Comparison of ENCODE assay signal across 12 mouse cellular contexts in genomic region chr12:105000487-105001283, GRCm38 (mm10). TPM values are rescaled to one million over a fixed set of nuclear protein-coding genes. Genes with fewer than 3 reads are reported as not detected.
DNase-seq lines count a peak whose midpoint lies in the region; ATAC-seq and TF ChIP-seq lines count a peak whose summit lies in the region.
"Had no signal": no experiment of that assay in that cellular context is flagged by ENCODE, and none has a peak within 500 bp of the region (broad histone marks: within the 10 kb centered on the region; RNA-seq: fewer than 3 reads in every experiment).

No protein-coding gene starts in this region.

- H3K27ac ChIP-seq in hindbrain, embryonic 16.5 days (ENCODE audit: low read depth, low read length), result no peak overlapping the region
- H3K27ac ChIP-seq: forebrain, embryonic 12.5 days; hindbrain, embryonic 14.5 days; lung, embryonic 15.5 days had no signal

- in situ Hi-C loops in Patski (cut with MboI; ENCODE audit: low pct_unique_long_range_greater_than_20kb), result no loop called here

- DNase-seq in heart, adult 11 months, result peak; percentile 96
- no peak for DNase-seq in heart, postnatal 36 days
- peak; percentile 95 for DNase-seq in Patski (ENCODE audit: low read depth, low spot score)
- DNase-seq in kidney, adult 9 months, result peak; percentile 82
- no peak for DNase-seq in left cerebral cortex, adult 18-20 months (ENCODE audit: low spot score in 2 of 2)
- no peak for DNase-seq in left cerebral cortex, postnatal 4 days
- DNase-seq: cerebellum, adult 11 months had no signal

- TF ChIP-seq CTCF in Patski (IDR thresholded peaks at IDR 0.05), result no peak

- 84% methylated on average over 9 of the region's 9 CpGs for WGBS in hindbrain, embryonic 16.5 days

- H3K9ac ChIP-seq in hindbrain, embryonic 16.5 days (ENCODE audit: low read depth, low read length), result no peak overlapping the region
- H3K9ac ChIP-seq: forebrain, embryonic 12.5 days; hindbrain, embryonic 14.5 days; lung, embryonic 15.5 days had no signal

- CTCF ChIA-PET in Patski (lab: Charles Lee), result interaction anchor here (0.9 to 1.8 kb wide), 8 partner anchors 12 to 47 kb away, joined by 3 to 4 read pairs (median 3); no protein-coding TSS in a partner anchor

- H3K4me3 ChIP-seq in hindbrain, embryonic 16.5 days (ENCODE audit: low read length), result no peak overlapping the region
- H3K4me3 ChIP-seq: forebrain, embryonic 12.5 days; lung, embryonic 15.5 days had no signal

- POLR2A ChIA-PET in Patski (lab: Charles Lee), result interaction anchor here (0.7 kb wide), 1 partner anchor 26 kb away, joined by 3 read pairs; no protein-coding TSS in a partner anchor

- H3K9me3 ChIP-seq in hindbrain, embryonic 16.5 days (ENCODE audit: control insufficient read depth, low read length), result no peaks in the 10 kb centered on the region
- H3K9me3 ChIP-seq: forebrain, embryonic 12.5 days; lung, embryonic 15.5 days had no signal

- no peaks in the 10 kb centered on the region for H3K36me3 ChIP-seq in hindbrain, embryonic 16.5 days (ENCODE audit: control insufficient read depth, insufficient read depth, low read length)
- H3K36me3 ChIP-seq: forebrain, embryonic 12.5 days; lung, embryonic 15.5 days had no signal

- no peaks in the 10 kb centered on the region for H3K27me3 ChIP-seq in Patski
- no peaks in the 10 kb centered on the region; the same call in 1 of the 2 replicates for H3K27me3 ChIP-seq in hindbrain, embryonic 16.5 days (replicated peaks; ENCODE audit: control insufficient read depth, insufficient read depth, low read length)

- peak; percentile 91 for ATAC-seq in Patski
- ATAC-seq in megakaryocyte, adult 5-6 weeks (ENCODE audit: poor library complexity, severe bottlenecking), result peak; percentile 70
- ATAC-seq in hindbrain, embryonic 16.5 days, result no peak

- no peak overlapping the region for H3K4me2 ChIP-seq in hindbrain, embryonic 16.5 days (ENCODE audit: low read length)
- H3K4me2 ChIP-seq: forebrain, embryonic 12.5 days; hindbrain, embryonic 14.5 days; lung, embryonic 15.5 days had no signal

- H3K4me1 ChIP-seq in hindbrain, embryonic 16.5 days (ENCODE audit: control insufficient read depth, insufficient read depth, low read depth, low read length), result no peaks in the 10 kb centered on the region

- intact Hi-C loops in heart, postnatal 36 days (cut with DNase I), result no loop called here
- intact Hi-C loops in left cerebral cortex, postnatal 4 days (cut with DNase I), result no loop called here

RNA-seq across cellular contexts. Expression of gene Syne3, which starts 8.9 kb away (rescaled TPM):
- total RNA-seq in heart, postnatal 36 days (2021), result 1 to 10 TPM; 7.2 to 7.8 TPM
- 14.2 TPM for polyA plus RNA-seq in Patski (2021)
- 14.1 and 17.8 TPM in 2 replicates for total RNA-seq in megakaryocyte, adult 5-6 weeks (2015)
- total RNA-seq in megakaryocyte, adult 5-6 weeks (2017), result 26.9 and 28.4 TPM in 2 replicates
- 1 to 10 TPM; 1.8 to 2.3 TPM for total RNA-seq in left cerebral cortex, adult 18-20 months (2021)
- 0.38 and 0.60 TPM in 2 replicates for polyA plus RNA-seq in hindbrain, embryonic 16.5 days (2015; fragmentation: Nextera tagmentation; extraction: Ambion mirVana)
- total RNA-seq in left cerebral cortex, postnatal 4 days (2021), result 1 to 10 TPM in 1 of 2 experiments, under 1 TPM in 1; 0.82 to 1.4 TPM

RNA-seq across cellular contexts. Expression of gene Glrx5, which starts 31.8 kb away (rescaled TPM):
- 10 to 100 TPM; 93.2 to 97.0 TPM for total RNA-seq in heart, postnatal 36 days (2021)
- 88.8 TPM for polyA plus RNA-seq in Patski (2021)
- 24.8 and 35.1 TPM in 2 replicates for total RNA-seq in megakaryocyte, adult 5-6 weeks (2015)
- total RNA-seq in megakaryocyte, adult 5-6 weeks (2017), result 10.0 and 10.7 TPM in 2 replicates
- total RNA-seq in left cerebral cortex, adult 18-20 months (2021), result 10 to 100 TPM; 45.1 to 48.5 TPM
- 168 and 179 TPM in 2 replicates for polyA plus RNA-seq in hindbrain, embryonic 16.5 days (2015; fragmentation: Nextera tagmentation; extraction: Ambion mirVana)
- 10 to 100 TPM; 50.6 to 56.2 TPM for total RNA-seq in left cerebral cortex, postnatal 4 days (2021)

Comparison
In these comparisons a context has a peak if more than half of its experiments do, and no peak if none do; other contexts are left out.
1. DNase-seq: peak in heart, adult 11 months (single experiment), Patski (single experiment) and kidney, adult 9 months (single experiment); none in heart, postnatal 36 days (0 of 2), left cerebral cortex, adult 18-20 months (0 of 2) and left cerebral cortex, postnatal 4 days (single experiment).